Mouse (Mus musculus) adipose tissue, adult 10 weeks (tissue): ENCODE results near the gene Chmp4b. TPM values are rescaled to one million over a fixed set of nuclear protein-coding genes. Genes with fewer than 3 reads are reported as not detected.

ENCODE experiments used
- polyA plus RNA-seq: library from polyadenylated mRNA; stranded (reverse); fragments of 350-450 nt; fragmentation: Illumina TruSeq; extraction: RNeasy Lipid Tissue Mini Kit (QIAGEN cat#74804); gene quantifications from one replicate; pipeline ENCODE4 v1.2.3, GENCODE M21; 2014; ENCODE audit warnings: low read depth, low replicate concordance

Chmp4b gene
- 154 TPM for polyA plus RNA-seq

GRCm38 (mm10) chr2:154651363-154651762, at the start of gene Chmp4b:
TSS of gene Chmp4b (plus strand) at chr2:154651705.

GRCm38 (mm10) chr2:154603638-154604153, 47.8 kb upstream of the Chmp4b start, which contains the start of gene Pxmp4:
TSS of gene Pxmp4 (minus strand) at chr2:154603708.

GRCm38 (mm10) chr2:154613118-154614115, 38.1 kb upstream of the Chmp4b start, which contains the start of the genes Zfp341 and 4930519P11Rik:
TSS of gene Zfp341 (plus strand) at chr2:154613297.
TSS of gene 4930519P11Rik (minus strand) at chr2:154613437.

Other genes starting within 250 kb of the Chmp4b start
- 31.1 TPM for gene Snta1, start 243.6 kb upstream of the Chmp4b start, polyA plus RNA-seq
- 10.8 TPM for gene Cbfa2t2, start 215.2 kb upstream of the Chmp4b start, polyA plus RNA-seq
- 12.7 TPM for gene 1700003F12Rik, start 104.6 kb upstream of the Chmp4b start, polyA plus RNA-seq
- gene Actl10, start 99.9 kb upstream of the Chmp4b start, polyA plus RNA-seq = 0.34 TPM
- gene Necab3, start 92.8 kb upstream of the Chmp4b start, polyA plus RNA-seq = 4.6 TPM
- gene E2f1, start 81.8 kb upstream of the Chmp4b start, polyA plus RNA-seq = 4.0 TPM
- gene Pxmp4, start 48.0 kb upstream of the Chmp4b start, polyA plus RNA-seq = 35.3 TPM
- gene Zfp341, start 38.4 kb upstream of the Chmp4b start, polyA plus RNA-seq = 2.1 TPM
- gene 4930519P11Rik, start 38.3 kb upstream of the Chmp4b start, polyA plus RNA-seq = not detected
- gene Gm14214, start 118.3 kb downstream of the Chmp4b start, polyA plus RNA-seq = not detected
- 85.3 TPM for gene Raly, start 139.4 kb downstream of the Chmp4b start, polyA plus RNA-seq
- not detected for gene a, start 139.7 kb downstream of the Chmp4b start, polyA plus RNA-seq
- gene Eif2s2, start 241.2 kb downstream of the Chmp4b start, polyA plus RNA-seq = 76.1 TPM